Mouse (Mus musculus) heart, embryonic 16.5 days (tissue): ENCODE measurements around the gene Mt4. TPM values are rescaled to one million over a fixed set of nuclear protein-coding genes. Genes with fewer than 3 reads are reported as not detected.

Experiments used
- ATAC-seq: fragments of 200-750 bp; cut with Nextera tagmentation; replicated peaks from 2 replicates; pipeline ENCODE4 v1.8.0; 2017; ENCODE audit warnings: moderate number of reproducible peaks; ENCODE audit not compliant: insufficient read depth, low FRiP score; ENCODE audit errors: extremely low read depth
- H3K27ac ChIP-seq: fragments of 300-500 bp; sonication (generic); 2 replicates; pipeline ENCODE4 v1.5.1; 2014; ENCODE audit warnings: mild to moderate bottlenecking, low read length, control low read depth, moderate library complexity
- H3K27me3 ChIP-seq: fragments of 300-500 bp; sonication (generic); 2 replicates; pipeline ENCODE4 v1.6.1; 2014; ENCODE audit warnings: low read length, mixed read lengths; ENCODE audit not compliant: control insufficient read depth, insufficient read depth
- H3K36me3 ChIP-seq: fragments of 300-500 bp; sonication (generic); 2 replicates; pipeline ENCODE4 v1.6.1; 2014; ENCODE audit not compliant: control insufficient read depth, insufficient read depth
- H3K4me1 ChIP-seq: fragments of 300-500 bp; sonication (generic); 2 replicates; pipeline ENCODE4 v1.6.1; 2014; ENCODE audit warnings: low read length, mixed read lengths; ENCODE audit not compliant: control insufficient read depth, insufficient read depth
- H3K4me2 ChIP-seq: fragments of 300-500 bp; sonication (generic); 2 replicates; pipeline ENCODE4 v1.6.1; 2014; ENCODE audit warnings: low read depth, mild to moderate bottlenecking, control low read depth, low read length
- H3K4me3 ChIP-seq: fragments of 300-500 bp; sonication (generic); 2 replicates; pipeline ENCODE4 v1.5.1; 2014; ENCODE audit warnings: mild to moderate bottlenecking, control low read depth, low read length
- H3K9ac ChIP-seq: fragments of 300-500 bp; sonication (generic); 2 replicates; pipeline ENCODE4 v1.6.1; 2014; ENCODE audit warnings: low read length, control low read depth
- H3K9me3 ChIP-seq: fragments of 300-500 bp; sonication (generic); replicated peaks from 2 replicates; pipeline ENCODE4 v1.6.1; 2016; ENCODE audit warnings: low read length; ENCODE audit not compliant: control insufficient read depth
- WGBS: fragments of 180-500 bp; shearing (Covaris S2); extraction: QIAGEN DNeasy Blood & Tissue Kit; methylation state at CpG from one replicate; pipeline ENCODE4 v1.1.7; 2014; 5-methylcytosine and 5-hydroxymethylcytosine counted together
- polyA plus RNA-seq: library from polyadenylated mRNA; unstranded; fragments of >200 nt; fragmentation: Nextera tagmentation; extraction: Ambion mirVana; gene quantifications from 2 replicates; pipeline ENCODE4 v1.2.1, GENCODE M21; 2015

Gene Mt4
- polyA plus RNA-seq, 1 experiment from 2014 or later: not detected

DNA sequence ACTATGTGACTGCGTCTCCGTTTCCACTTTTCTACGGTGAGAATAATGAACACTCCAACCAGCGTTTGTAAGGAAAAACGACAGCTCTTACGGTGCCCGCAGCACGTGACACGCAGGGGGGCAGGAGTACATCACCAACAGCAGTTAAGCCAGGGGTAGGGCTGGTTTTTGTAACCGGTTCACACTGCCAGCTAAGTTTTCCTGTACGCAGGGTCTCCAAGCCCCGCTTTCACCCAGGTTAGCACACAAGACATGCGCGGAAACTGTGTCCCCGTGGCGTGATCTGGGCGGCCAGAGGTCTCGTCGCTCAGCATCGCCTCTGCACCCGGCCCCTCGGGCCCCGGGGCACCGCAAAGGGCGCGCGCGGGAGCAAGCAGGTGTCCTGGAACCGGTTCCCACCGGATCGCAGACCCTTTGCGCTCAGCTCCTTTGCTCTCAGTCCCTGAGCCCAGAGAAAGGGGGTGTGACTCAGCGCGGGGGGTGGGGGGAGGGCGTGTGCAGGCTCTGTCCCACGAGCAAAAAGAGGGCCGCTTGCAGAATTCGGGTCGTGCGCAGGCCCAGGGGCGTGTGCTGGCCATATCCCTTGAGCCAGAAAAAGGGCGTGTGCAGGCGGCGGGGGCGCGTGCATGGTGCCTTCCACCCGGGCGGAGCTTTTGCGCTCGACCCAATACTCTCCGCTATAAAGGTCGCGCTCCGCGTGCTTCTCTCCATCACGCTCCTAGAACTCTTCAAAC lies 35.2 kb downstream of the Mt4 start, which contains the start of gene Mt2:
Gene Mt2, plus strand, starts transcription at position 590 of the 734 bp plus-strand sequence.
- H3K36me3 ChIP-seq: no peaks in the 10 kb centered on the region
- WGBS: 1% methylated on average over 54 of the region's 56 CpGs

DNA sequence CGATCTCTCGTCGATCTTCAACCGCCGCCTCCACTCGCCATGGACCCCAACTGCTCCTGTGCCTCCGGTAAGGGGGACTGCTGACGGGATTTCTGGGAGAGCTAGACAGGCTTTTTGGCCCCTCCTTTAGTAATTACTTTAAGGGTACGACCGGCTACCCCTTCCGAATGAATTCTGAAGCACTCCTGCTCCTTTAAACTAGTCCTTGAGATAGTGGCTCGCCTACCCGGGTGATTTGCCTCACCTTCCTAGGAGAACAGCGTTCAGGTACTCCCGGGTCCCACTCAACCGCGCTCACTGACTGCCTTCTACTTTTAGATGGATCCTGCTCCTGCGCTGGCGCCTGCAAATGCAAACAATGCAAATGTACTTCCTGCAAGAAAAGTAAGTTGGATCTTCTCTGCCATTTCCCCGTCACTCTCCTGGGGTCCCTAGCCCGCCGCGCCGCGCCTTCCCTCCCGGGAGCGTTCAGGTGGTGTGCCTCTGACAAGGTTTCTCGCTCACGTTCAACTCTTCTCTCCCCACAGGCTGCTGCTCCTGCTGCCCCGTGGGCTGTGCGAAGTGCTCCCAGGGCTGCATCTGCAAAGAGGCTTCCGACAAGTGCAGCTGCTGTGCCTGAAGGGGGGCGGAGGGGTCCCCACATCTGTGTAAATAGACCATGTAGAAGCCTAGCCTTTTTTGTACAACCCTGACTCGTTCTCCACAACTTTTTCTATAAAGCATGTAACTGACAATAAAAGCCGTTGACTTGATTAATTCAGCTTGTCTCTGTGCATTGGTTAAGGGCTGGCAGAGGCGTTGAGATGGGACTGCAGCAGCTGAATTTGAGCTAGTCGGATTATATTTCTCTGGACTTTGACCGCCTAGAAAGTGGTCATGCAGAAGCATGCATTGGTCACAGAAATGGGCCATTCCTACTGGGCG lies 36.1 kb downstream of the Mt4 start:
- no peak for ATAC-seq
- H3K27ac ChIP-seq: peak overlapping the region; percentile 68
- WGBS: 4% methylated on average over 39 of the region's 39 CpGs
- H3K36me3 ChIP-seq: no peaks in the 10 kb centered on the region
- no peaks in the 10 kb centered on the region for H3K9me3 ChIP-seq
- H3K4me1 ChIP-seq: peaks cover 15% of the 10 kb centered on the region
- peak overlapping the region; percentile 99 for H3K4me2 ChIP-seq
- peaks cover 41% of the 10 kb centered on the region for H3K27me3 ChIP-seq
- peak overlapping the region; percentile 62 for H3K9ac ChIP-seq
- H3K4me3 ChIP-seq: peak overlapping the region; percentile 53

More for the DNA sequence above, 35.2 kb downstream of the Mt4 start, which contains the start of gene Mt2:
- ATAC-seq: peak; percentile 84
- Histone ChIP-seq H3K4me1 (peaks cover 15% of the 10 kb centered on the region), H3K9me3 (no peaks in the 10 kb centered on the region), H3K9ac (peak within 1 kb of the TSS; percentile 62), H3K4me2 (peak within 1 kb of the TSS; percentile 99), H3K4me3 (peak within 1 kb of the TSS; percentile 53), H3K27ac (peak within 1 kb of the TSS; percentile 68), H3K27me3 (peaks cover 41% of the 10 kb centered on the region)

GRCm38 (mm10) chr8:94173848-94174403 lies 36.9 kb downstream of the Mt4 start:
- H3K9ac ChIP-seq: no peak overlapping the region
- peaks cover 41% of the 10 kb centered on the region for H3K27me3 ChIP-seq
- H3K27ac ChIP-seq: no peak overlapping the region
- 59% methylated on average over 11 of the region's 11 CpGs for whole genome bisulfite sequencing
- no peak overlapping the region; the same call in 1 of the 2 replicates for H3K4me3 ChIP-seq
- no peaks in the 10 kb centered on the region for H3K9me3 ChIP-seq
- ATAC-seq: no peak
- peaks cover 18% of the 10 kb centered on the region for H3K4me1 ChIP-seq
- H3K4me2 ChIP-seq: peak overlapping the region; percentile 99
- no peaks in the 10 kb centered on the region for H3K36me3 ChIP-seq

DNA sequence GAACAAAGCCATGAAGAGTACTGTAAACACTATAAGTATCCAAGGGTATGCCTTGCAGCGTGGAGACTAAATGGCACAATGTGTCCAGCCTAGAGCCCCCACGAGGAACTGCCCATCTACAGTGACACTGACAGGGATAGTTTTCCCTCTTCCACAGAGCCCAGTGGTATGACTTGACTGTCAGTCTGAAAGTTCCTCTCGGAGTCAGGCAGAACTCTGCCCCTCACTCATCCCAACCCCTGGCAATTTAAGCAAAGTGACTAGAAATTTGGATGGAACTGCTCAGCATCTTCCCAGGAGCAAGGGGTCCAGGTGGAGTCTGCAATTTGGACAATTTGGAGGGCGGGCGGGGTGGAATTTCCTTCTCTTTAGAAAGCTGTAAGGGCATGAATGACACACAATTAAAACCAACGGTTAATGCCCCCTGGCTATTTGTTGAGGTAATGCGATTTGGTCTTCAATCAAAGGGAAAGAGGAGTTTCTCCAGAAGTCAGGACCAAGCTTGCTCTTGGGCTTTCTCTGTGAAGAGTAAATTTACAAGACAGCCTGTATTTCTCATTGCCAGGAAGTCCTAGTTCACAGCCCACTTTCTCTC lies 37.7 kb downstream of the Mt4 start:
- WGBS: 43% methylated on average over 7 of the region's 7 CpGs
- Histone ChIP-seq H3K27me3 (peaks cover 41% of the 10 kb centered on the region), H3K4me2 (no peak overlapping the region)

GRCm38 (mm10) chr8:94177716-94178390 lies 40.9 kb downstream of the Mt4 start:
- Histone ChIP-seq H3K27ac (peak overlapping the region; percentile 95; the same call in 1 of the 2 replicates), H3K9me3 (no peaks in the 10 kb centered on the region), H3K4me2 (no peak overlapping the region; the same call in 1 of the 2 replicates), H3K27me3 (peaks cover 23% of the 10 kb centered on the region), H3K36me3 (no peaks in the 10 kb centered on the region), H3K4me1 (peaks cover 17% of the 10 kb centered on the region), H3K9ac (no peak overlapping the region), H3K4me3 (no peak overlapping the region)
- ATAC-seq: no peak
- WGBS: 71% methylated on average over 7 of the region's 7 CpGs

More for the DNA sequence above, 37.7 kb downstream of the Mt4 start:
- H3K9me3 ChIP-seq: no peaks in the 10 kb centered on the region
- H3K9ac ChIP-seq: no peak overlapping the region
- ATAC-seq: no peak
- no peak overlapping the region for H3K4me3 ChIP-seq
- H3K36me3 ChIP-seq: no peaks in the 10 kb centered on the region
- H3K27ac ChIP-seq: no peak overlapping the region
- H3K4me1 ChIP-seq: peaks cover 20% of the 10 kb centered on the region

DNA sequence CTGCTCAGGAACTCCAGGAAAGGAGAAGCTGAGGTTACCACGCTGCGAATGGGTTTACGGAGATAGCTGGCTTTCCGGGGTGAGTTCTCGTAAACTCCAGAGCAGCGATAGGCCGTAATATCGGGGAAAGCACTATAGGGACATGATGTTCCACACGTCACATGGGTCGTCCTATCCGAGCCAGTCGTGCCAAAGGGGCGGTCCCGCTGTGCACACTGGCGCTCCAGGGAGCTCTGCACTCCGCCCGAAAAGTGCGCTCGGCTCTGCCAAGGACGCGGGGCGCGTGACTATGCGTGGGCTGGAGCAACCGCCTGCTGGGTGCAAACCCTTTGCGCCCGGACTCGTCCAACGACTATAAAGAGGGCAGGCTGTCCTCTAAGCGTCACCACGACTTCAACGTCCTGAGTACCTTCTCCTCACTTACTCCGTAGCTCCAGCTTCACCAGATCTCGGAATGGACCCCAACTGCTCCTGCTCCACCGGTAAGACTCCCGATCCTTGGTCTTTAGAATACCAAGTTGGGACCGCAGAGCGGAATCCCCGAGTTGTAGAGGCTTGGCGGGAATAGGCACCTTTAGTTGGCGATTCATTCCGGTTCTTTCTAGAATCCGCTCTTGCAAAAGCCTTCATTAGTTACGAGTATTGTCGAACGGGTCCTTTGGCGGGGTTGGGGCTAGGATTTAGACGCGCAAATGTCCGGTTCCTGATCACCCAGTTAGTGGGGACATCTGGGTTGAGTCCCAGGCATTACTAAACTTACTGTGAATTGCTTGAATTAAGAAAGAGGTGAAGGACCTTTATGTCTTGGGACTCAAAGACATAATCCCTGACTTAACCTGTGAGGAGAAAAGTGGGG lies 42.1 kb downstream of the Mt4 start, which contains the start of gene Mt1:
Gene Mt1, plus strand, starts transcription at position 226 of the 856 bp plus-strand sequence.
- Histone ChIP-seq H3K4me1 (peaks cover 24% of the 10 kb centered on the region), H3K9me3 (no peaks in the 10 kb centered on the region), H3K9ac (peak within 1 kb of the TSS; percentile 89), H3K4me3 (peak within 1 kb of the TSS; percentile 72), H3K4me2 (peak within 1 kb of the TSS; percentile 80), H3K27ac (peak within 1 kb of the TSS; percentile 95), H3K27me3 (peaks cover 22% of the 10 kb centered on the region), H3K36me3 (no peaks in the 10 kb centered on the region)
- under 1% methylated on average over 50 of the region's 50 CpGs for WGBS
- ATAC-seq: peak; percentile 92

- peak overlapping the region; percentile 80 for H3K4me2 ChIP-seq
- 8% methylated on average over 25 of the region's 25 CpGs for WGBS
- peaks cover 24% of the 10 kb centered on the region for H3K4me1 ChIP-seq
- peaks cover 22% of the 10 kb centered on the region for H3K27me3 ChIP-seq
- ATAC-seq: no peak
- peak overlapping the region; percentile 89 for H3K9ac ChIP-seq
- peak overlapping the region; percentile 95 for H3K27ac ChIP-seq
- H3K36me3 ChIP-seq: no peaks in the 10 kb centered on the region
- H3K9me3 ChIP-seq: no peaks in the 10 kb centered on the region
- H3K4me3 ChIP-seq: peak overlapping the region; percentile 72
Measured at GRCm38 (mm10) chr8:94179713-94180560, 42.9 kb downstream of the Mt4 start.
